Mouse (Mus musculus) embryonic facial prominence, embryonic 11.5 days (tissue): ENCODE results near the gene Zfp457. TPM values are rescaled to one million over a fixed set of nuclear protein-coding genes. Genes with fewer than 3 reads are reported as not detected.
"Not testable (repeated sequence)": the region's sequence is repeated elsewhere in the genome, so short reads cannot be mapped to it uniquely, and the experiment has no call there.

Experiments used
- ATAC-seq: fragments of 200-750 bp; cut with Nextera tagmentation; replicated peaks from 2 replicates; pipeline ENCODE4 v1.8.0; 2017; ENCODE audit warnings: low read depth; ENCODE audit not compliant: insufficient number of reproducible peaks, low FRiP score, low TSS enrichment
- DNase-seq: peaks from one replicate; pipeline ENCODE4 v3.0.0-alpha.2; 2015; ENCODE audit warnings: low spot score
- H3K27ac ChIP-seq: fragments of 300-500 bp; sonication (generic); replicated peaks from 2 replicates; pipeline ENCODE4 v1.5.1; 2014; ENCODE audit warnings: mild to moderate bottlenecking, low read depth, low read length, control low read depth
- H3K27me3 ChIP-seq: fragments of 300-500 bp; sonication (generic); 2 replicates; pipeline ENCODE4 v1.6.1; 2014; ENCODE audit warnings: mild to moderate bottlenecking, low read length, moderate library complexity, mixed read lengths; ENCODE audit not compliant: control insufficient read depth, insufficient read depth
- H3K36me3 ChIP-seq: fragments of 300-500 bp; sonication (generic); replicated peaks from 2 replicates; pipeline ENCODE4 v1.6.1; 2014; ENCODE audit warnings: low read depth, mild to moderate bottlenecking, low read length, moderate library complexity, mixed read lengths; ENCODE audit not compliant: control insufficient read depth, insufficient read depth
- H3K4me1 ChIP-seq: fragments of 300-500 bp; sonication (generic); 2 replicates; pipeline ENCODE4 v1.6.1; 2014; ENCODE audit warnings: low read length, mixed read lengths; ENCODE audit not compliant: control insufficient read depth, insufficient read depth
- H3K4me2 ChIP-seq: fragments of 300-500 bp; sonication (generic); 2 replicates; pipeline ENCODE4 v1.6.1; 2014; ENCODE audit warnings: low read depth, mild to moderate bottlenecking, control low read depth, low read length, moderate library complexity
- H3K4me3 ChIP-seq: fragments of 300-500 bp; sonication (generic); 2 replicates; pipeline ENCODE4 v1.5.1; 2014; ENCODE audit warnings: low read depth, low read length, control low read depth
- H3K9ac ChIP-seq: fragments of 300-500 bp; sonication (generic); replicated peaks from 2 replicates; pipeline ENCODE4 v1.6.1; 2014; ENCODE audit warnings: mild to moderate bottlenecking, control low read depth, low read length
- H3K9me3 ChIP-seq: fragments of 300-500 bp; sonication (generic); replicated peaks from 2 replicates; pipeline ENCODE4 v1.6.1; 2016; ENCODE audit warnings: mild to moderate bottlenecking, low read length, inconsistent platforms, mixed read lengths; ENCODE audit not compliant: control insufficient read depth
- WGBS: fragments of 180-500 bp; shearing (Covaris S2); extraction: QIAGEN DNeasy Blood & Tissue Kit; methylation state at CpG from one replicate; pipeline ENCODE4 v1.1.7; 2014; 5-methylcytosine and 5-hydroxymethylcytosine counted together
- polyA plus RNA-seq: library from polyadenylated mRNA; unstranded; fragments of >200 nt; fragmentation: Nextera tagmentation; extraction: Ambion mirVana; gene quantifications from 2 replicates; pipeline ENCODE4 v1.2.1, GENCODE M21; 2014

The Zfp457 gene
- polyA plus RNA-seq, 1 experiment from 2014 or later = 0.66 TPM

GRCm38 (mm10) chr13:67269383-67270065 is 36.8 kb downstream of the Zfp457 start:
- H3K27me3 ChIP-seq, H3K36me3 ChIP-seq, DNase-seq, H3K27ac ChIP-seq, H3K9me3 ChIP-seq, H3K4me1 ChIP-seq: not testable (repeated sequence)
- H3K4me3 ChIP-seq = peak overlapping the region; percentile 66
- H3K9ac ChIP-seq = peak overlapping the region; percentile 67
- ATAC-seq = peak; percentile 40; the same call in 1 of the 2 replicates
- H3K4me2 ChIP-seq = peak overlapping the region; percentile 32; the same call in 1 of the 2 replicates
- WGBS = 51% methylated on average over 8 of the region's 9 CpGs

GRCm38 (mm10) chr13:67268568-67269369 is 37.5 kb downstream of the Zfp457 start:
- WGBS = 7% methylated on average over 18 of the region's 18 CpGs
- no peak overlapping the region for H3K27ac ChIP-seq

More at GRCm38 (mm10) chr13:67268568-67269369, 37.5 kb downstream of the Zfp457 start:
- Histone ChIP-seq H3K36me3 (no peaks in the 10 kb centered on the region), H3K9me3 (no peaks in the 10 kb centered on the region), H3K4me3 (peak overlapping the region; percentile 66), H3K9ac (peak overlapping the region; percentile 67), H3K4me1 (no peaks in the 10 kb centered on the region), H3K4me2 (peak overlapping the region; percentile 61), H3K27me3 (no peaks in the 10 kb centered on the region)
- DNase-seq (peak; percentile 85), ATAC-seq (peak; percentile 97)

Other genes with a start within 250 kb of the Zfp457 start
- gene Zfp712, start 245.3 kb downstream of the Zfp457 start, polyA plus RNA-seq = 5.0 and 5.6 TPM in 2 replicates
- 10.1 and 11.5 TPM in 2 replicates for gene Zfp708, start 208.5 kb downstream of the Zfp457 start, polyA plus RNA-seq
- gene Gm28557, start 197.9 kb downstream of the Zfp457 start, polyA plus RNA-seq = 2.1 and 3.2 TPM in 2 replicates
- gene Rslcan18, start 190.2 kb downstream of the Zfp457 start, polyA plus RNA-seq = 0.24 and 0.39 TPM in 2 replicates
- gene Zfp759, start 184.8 kb downstream of the Zfp457 start, polyA plus RNA-seq = 2.7 and 3.8 TPM in 2 replicates
- 6.7 and 7.7 TPM in 2 replicates for gene Rsl1, start 133.3 kb downstream of the Zfp457 start, polyA plus RNA-seq
- gene Zfp455, start 112.0 kb downstream of the Zfp457 start, polyA plus RNA-seq = 2.6 and 2.8 TPM in 2 replicates
- gene Zfp458, start 28.0 kb downstream of the Zfp457 start, polyA plus RNA-seq = 2.1 and 2.9 TPM in 2 replicates
- gene Zfp595, start 26.1 kb upstream of the Zfp457 start, polyA plus RNA-seq = 3.2 and 3.3 TPM in 2 replicates
- not detected in 2 replicates for gene Gm28044, start 54.1 kb upstream of the Zfp457 start, polyA plus RNA-seq
- gene Zfp953, start 54.1 kb upstream of the Zfp457 start, polyA plus RNA-seq = 1.4 and 1.9 TPM in 2 replicates
- gene Gm28041, start 69.2 kb upstream of the Zfp457 start, polyA plus RNA-seq = 0.43 TPM in 1 of 2 replicates, not detected in the other
- 0.94 and 1.4 TPM in 2 replicates for gene Zfp456, start 69.3 kb upstream of the Zfp457 start, polyA plus RNA-seq
- 4.2 and 6.1 TPM in 2 replicates for gene Zfp429, start 93.3 kb upstream of the Zfp457 start, polyA plus RNA-seq
- gene Zfp459, start 114.9 kb upstream of the Zfp457 start, polyA plus RNA-seq = 1.1 and 1.2 TPM in 2 replicates
- 11.3 and 12.2 TPM in 2 replicates for gene Zfp874a, start 145.1 kb upstream of the Zfp457 start, polyA plus RNA-seq
- 2.4 TPM in 2 replicates for gene Zfp874b, start 177.8 kb upstream of the Zfp457 start, polyA plus RNA-seq
- 21.8 and 24.9 TPM in 2 replicates for gene Zfp58, start 194.1 kb upstream of the Zfp457 start, polyA plus RNA-seq
- not detected in 2 replicates for gene Gm26965, start 219.7 kb upstream of the Zfp457 start, polyA plus RNA-seq
- 30.8 and 31.5 TPM in 2 replicates for gene Zfp87, start 219.7 kb upstream of the Zfp457 start, polyA plus RNA-seq
- 18.3 and 19.5 TPM in 2 replicates for gene Zfp748, start 247.3 kb upstream of the Zfp457 start, polyA plus RNA-seq